Mouse (Mus musculus) liver, embryonic 15.5 days (tissue): ENCODE data around the gene H2-Q2. TPM values are rescaled to one million over a fixed set of nuclear protein-coding genes. Genes with fewer than 3 reads are reported as not detected.
"Not testable (repeated sequence)": the region's sequence is repeated elsewhere in the genome, so short reads cannot be mapped to it uniquely, and the experiment has no call there.

Experiments
- ATAC-seq: fragments of 200-750 bp; cut with Nextera tagmentation; 2 replicates; pipeline ENCODE4 v1.8.0; 2017; ENCODE audit warnings: moderate number of reproducible peaks, mild to moderate bottlenecking, moderate library complexity; ENCODE audit not compliant: insufficient read depth
- H3K27ac ChIP-seq: fragments of 300-500 bp; sonication (generic); replicated peaks from 2 replicates; pipeline ENCODE4 v1.5.1; 2015; ENCODE audit warnings: mild to moderate bottlenecking, inconsistent platforms
- H3K27me3 ChIP-seq: fragments of 300-500 bp; sonication (generic); 2 replicates; pipeline ENCODE4 v1.6.1; 2015; ENCODE audit warnings: mild to moderate bottlenecking, inconsistent platforms
- H3K36me3 ChIP-seq: fragments of 300-500 bp; sonication (generic); replicated peaks from 2 replicates; pipeline ENCODE4 v1.6.1; 2015; ENCODE audit warnings: moderate library complexity, mild to moderate bottlenecking, inconsistent platforms
- H3K4me1 ChIP-seq: fragments of 300-500 bp; sonication (generic); replicated peaks from 2 replicates; pipeline ENCODE4 v1.6.1; 2015; ENCODE audit warnings: inconsistent platforms
- H3K4me2 ChIP-seq: fragments of 300-500 bp; sonication (generic); 2 replicates; pipeline ENCODE4 v1.6.1; 2015; ENCODE audit warnings: moderate library complexity, mild to moderate bottlenecking, inconsistent platforms
- H3K4me3 ChIP-seq: fragments of 300-500 bp; sonication (generic); replicated peaks from 2 replicates; pipeline ENCODE4 v1.5.1; 2015; ENCODE audit warnings: mild to moderate bottlenecking, inconsistent platforms
- H3K9ac ChIP-seq: fragments of 300-500 bp; sonication (generic); 2 replicates; pipeline ENCODE4 v1.6.1; 2015; ENCODE audit warnings: moderate library complexity, mild to moderate bottlenecking, inconsistent platforms
- H3K9me3 ChIP-seq: fragments of 300-500 bp; sonication (generic); replicated peaks from 2 replicates; pipeline ENCODE4 v1.6.1; 2016; ENCODE audit warnings: inconsistent platforms
- WGBS: fragments of 180-500 bp; shearing (Covaris S2); methylation state at CpG from one replicate; pipeline ENCODE4 v1.1.7; 2015; ENCODE audit warnings: mixed read lengths; ENCODE audit not compliant: insufficient replicate concordance; 5-methylcytosine and 5-hydroxymethylcytosine counted together
- polyA plus RNA-seq: library from polyadenylated mRNA; unstranded; fragments of >200 nt; fragmentation: Nextera tagmentation; extraction: Ambion mirVana; gene quantifications from 2 replicates; pipeline ENCODE4 v1.2.1, GENCODE M21; 2015

H2-Q2 gene
- polyA plus RNA-seq, 1 experiment from 2014 or later, result 1.4 TPM

DNA sequence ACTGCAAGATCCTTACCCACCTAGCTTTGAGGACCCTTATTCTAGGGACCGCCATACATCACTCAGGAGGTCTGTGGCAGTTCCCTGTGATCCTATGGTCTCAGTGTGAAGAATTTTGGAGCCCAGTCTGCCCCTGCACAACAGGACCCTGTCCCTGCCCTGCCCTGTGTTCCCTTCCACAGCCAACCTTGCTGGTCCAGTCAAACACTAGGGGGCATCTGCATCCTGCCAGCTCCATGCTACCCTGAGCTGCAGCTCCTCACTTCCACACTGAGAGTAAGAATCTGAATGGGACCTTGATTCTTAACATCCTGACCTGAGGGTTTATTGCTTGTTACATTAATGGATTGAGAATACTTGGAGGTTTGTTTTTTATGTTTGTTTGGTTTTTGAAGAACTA, 16.9 kb upstream of the H2-Q2 start:
- H3K36me3 ChIP-seq, H3K4me1 ChIP-seq, H3K9me3 ChIP-seq, H3K9ac ChIP-seq, H3K4me2 ChIP-seq, H3K4me3 ChIP-seq, H3K27ac ChIP-seq, ATAC-seq: not testable (repeated sequence)
- H3K27me3 ChIP-seq, result peaks cover 27% of the 10 kb centered on the region
- 41% methylated on average over 1 of the region's 1 CpGs for WGBS

- not testable (repeated sequence) for H3K9me3 ChIP-seq, ATAC-seq, H3K27ac ChIP-seq, H3K4me2 ChIP-seq, H3K9ac ChIP-seq, H3K4me3 ChIP-seq, H3K36me3 ChIP-seq, H3K4me1 ChIP-seq
- H3K27me3 ChIP-seq, result peaks cover 18% of the 10 kb centered on the region
Observed at GRCm38 (mm10) chr17:35326000-35326399, 16.0 kb upstream of the H2-Q2 start.

DNA sequence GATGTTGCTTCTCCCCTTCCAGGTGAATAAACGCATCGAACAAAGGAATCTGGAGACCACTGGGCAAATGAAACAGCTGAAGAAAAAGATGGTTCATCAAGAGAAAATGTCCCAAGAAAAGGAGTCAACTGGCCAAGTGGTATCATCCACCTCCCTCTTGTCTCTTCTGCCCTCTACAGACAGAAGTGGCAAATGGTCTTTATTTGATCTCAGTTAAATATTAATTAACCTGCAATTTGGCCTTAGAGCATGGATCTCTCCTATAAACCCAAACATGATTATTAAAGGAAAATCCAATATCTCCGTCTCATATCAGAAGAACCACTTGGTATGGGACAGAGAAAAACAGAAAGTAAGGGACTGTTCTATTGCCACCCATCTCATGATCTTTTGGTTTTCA, 12.3 kb upstream of the H2-Q2 start:
- H3K4me1 ChIP-seq, ATAC-seq, H3K9me3 ChIP-seq, H3K36me3 ChIP-seq, H3K27me3 ChIP-seq, H3K27ac ChIP-seq, H3K4me3 ChIP-seq, H3K4me2 ChIP-seq, H3K9ac ChIP-seq: not testable (repeated sequence)
- WGBS, result 29% methylated on average over 3 of the region's 3 CpGs

GRCm38 (mm10) chr17:35331546-35331945, 10.5 kb upstream of the H2-Q2 start:
- H3K9me3 ChIP-seq, H3K27ac ChIP-seq, H3K36me3 ChIP-seq, H3K4me2 ChIP-seq, H3K9ac ChIP-seq, ATAC-seq, H3K4me1 ChIP-seq, H3K27me3 ChIP-seq, H3K4me3 ChIP-seq: not testable (repeated sequence)
- 33% methylated on average over 6 of the region's 6 CpGs for WGBS

DNA sequence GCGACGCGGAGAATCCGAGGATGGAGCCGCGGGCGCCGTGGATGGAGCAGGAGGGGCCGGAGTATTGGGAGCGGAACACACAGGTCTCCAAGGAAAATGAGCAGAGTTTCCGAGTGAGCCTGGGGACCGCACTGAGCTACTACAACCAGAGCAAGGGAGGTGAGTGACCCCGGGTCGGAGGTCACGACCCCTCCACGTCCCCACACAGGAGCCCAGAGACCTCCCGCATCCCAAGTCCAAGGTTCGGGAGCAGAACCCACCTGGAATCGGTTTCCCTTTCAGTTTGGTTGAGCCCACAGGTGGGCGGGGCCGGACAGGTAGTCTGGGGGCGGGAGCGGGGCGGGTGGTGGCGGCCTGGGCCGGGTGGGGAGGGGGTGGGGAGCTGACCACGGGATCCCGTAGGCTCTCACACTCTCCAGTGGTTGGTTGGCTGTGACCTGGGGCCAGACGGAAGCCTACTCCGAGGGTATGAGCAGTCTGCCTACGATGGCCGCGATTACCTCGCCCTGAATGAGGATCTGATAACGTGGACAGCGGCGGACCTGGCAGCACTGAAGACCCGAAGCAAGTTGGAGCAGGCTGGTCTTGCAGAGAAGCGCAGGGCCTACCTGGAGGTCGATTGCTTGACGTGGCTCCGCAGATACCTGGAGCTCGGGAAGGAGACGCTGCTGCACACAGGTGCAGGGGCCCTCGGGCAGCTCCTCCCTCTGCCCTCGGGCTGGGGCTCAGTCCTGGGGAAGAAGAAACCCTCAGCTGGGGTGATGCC, 852 bp downstream of the H2-Q2 start:
- Histone ChIP-seq H3K27ac (no peak overlapping the region), H3K4me2 (peak overlapping the region; percentile 58), H3K4me1 (0 out of 2 replicates have a peak, but pooled peaks cover 3% of the 10 kb centered on the region), H3K9me3 (no peaks in the 10 kb centered on the region), H3K36me3 (no peaks in the 10 kb centered on the region), H3K27me3 (peaks cover 64% of the 10 kb centered on the region), H3K9ac (no peak overlapping the region), H3K4me3 (peak overlapping the region; percentile 43)
- 2% methylated on average over 46 of the region's 46 CpGs for WGBS
- 0 out of 2 replicates have a peak, but pooled peaks have one; percentile 40 for ATAC-seq

- not testable (repeated sequence) for H3K36me3 ChIP-seq, H3K4me2 ChIP-seq, H3K4me3 ChIP-seq, H3K27ac ChIP-seq, H3K9ac ChIP-seq, H3K9me3 ChIP-seq, H3K4me1 ChIP-seq, ATAC-seq
- H3K27me3 ChIP-seq, result peaks cover 28% of the 10 kb centered on the region
Observed at GRCm38 (mm10) chr17:35347659-35348058, 5.6 kb downstream of the H2-Q2 start.

DNA sequence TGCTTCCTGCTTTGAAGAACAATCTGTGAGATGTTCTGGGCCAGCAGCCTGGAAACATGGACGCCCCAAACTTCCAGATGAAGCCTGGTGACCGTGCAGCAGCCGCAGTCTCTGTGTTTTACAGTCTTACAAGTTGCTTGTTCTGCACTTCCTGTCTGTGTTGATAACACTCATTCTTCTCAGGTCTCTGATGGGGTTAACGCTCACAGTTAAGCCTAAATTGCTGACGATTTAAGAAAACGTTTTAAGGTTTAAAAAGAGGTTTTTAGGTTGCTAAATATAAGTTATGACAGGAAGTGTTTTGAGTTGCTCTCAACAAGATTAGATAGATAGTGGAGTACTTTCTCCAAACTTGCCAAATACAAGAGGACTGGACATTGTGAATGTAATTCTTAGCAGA, 11.2 kb downstream of the H2-Q2 start:
- 19% methylated on average over 6 of the region's 6 CpGs for WGBS
- not testable (repeated sequence) for H3K4me2 ChIP-seq, H3K36me3 ChIP-seq, ATAC-seq, H3K9ac ChIP-seq, H3K27me3 ChIP-seq, H3K4me3 ChIP-seq, H3K4me1 ChIP-seq, H3K27ac ChIP-seq, H3K9me3 ChIP-seq

DNA sequence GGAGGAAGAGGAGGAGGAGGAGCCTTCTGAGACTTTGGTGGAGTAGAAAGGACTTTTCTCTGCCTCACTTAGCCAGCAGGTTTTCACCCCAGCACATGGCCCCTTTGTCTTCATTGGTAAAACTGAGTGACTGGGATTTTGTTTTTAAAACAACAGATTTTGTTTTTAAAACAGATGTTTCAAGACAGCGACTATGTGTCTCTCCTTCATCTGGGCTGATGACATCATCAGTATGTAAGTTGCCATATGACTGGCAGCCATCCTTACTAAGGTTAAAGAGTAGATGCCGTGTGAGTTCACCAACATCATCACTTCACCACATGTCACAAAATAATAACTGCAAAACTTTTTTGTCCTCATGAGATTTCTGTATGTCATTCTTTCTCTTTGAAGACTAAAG, 12.0 kb downstream of the H2-Q2 start:
- no peak overlapping the region for H3K27ac ChIP-seq
- no peak overlapping the region for H3K4me3 ChIP-seq
- H3K9ac ChIP-seq, result no peak overlapping the region
- no peaks in the 10 kb centered on the region for H3K9me3 ChIP-seq
- ATAC-seq, result no peak
- no peaks in the 10 kb centered on the region for H3K4me1 ChIP-seq
- H3K27me3 ChIP-seq, result peaks cover 14% of the 10 kb centered on the region
- H3K4me2 ChIP-seq, result no peak overlapping the region
- 58% methylated on average over 2 of the region's 2 CpGs for WGBS
- H3K36me3 ChIP-seq, result no peaks in the 10 kb centered on the region

GRCm38 (mm10) chr17:35357086-35357485, 15.0 kb downstream of the H2-Q2 start:
- WGBS, result 20% methylated on average over 1 of the region's 1 CpGs

GRCm38 (mm10) chr17:35358763-35359469, 16.9 kb downstream of the H2-Q2 start:
- 10% methylated on average over 38 of the region's 38 CpGs for WGBS
- peaks cover 22% of the 10 kb centered on the region for H3K27me3 ChIP-seq
- peak overlapping the region; percentile 42 for H3K4me3 ChIP-seq
- no peak overlapping the region for H3K27ac ChIP-seq
- peak overlapping the region; percentile 61 for H3K4me2 ChIP-seq
- H3K4me1 ChIP-seq, result no peaks in the 10 kb centered on the region
- H3K36me3 ChIP-seq, result no peaks in the 10 kb centered on the region
- H3K9me3 ChIP-seq, result peaks cover 5% of the 10 kb centered on the region; the same call in 1 of the 2 replicates
- ATAC-seq, result 0 out of 2 replicates have a peak, but pooled peaks have one; percentile 12
- H3K9ac ChIP-seq, result no peak overlapping the region

More at GRCm38 (mm10) chr17:35357086-35357485, 15.0 kb downstream of the H2-Q2 start:
- Histone ChIP-seq H3K4me2 (no peak overlapping the region), H3K9ac (no peak overlapping the region), H3K36me3 (no peaks in the 10 kb centered on the region), H3K27ac (no peak overlapping the region), H3K4me3 (no peak overlapping the region), H3K9me3 (no peaks in the 10 kb centered on the region), H3K4me1 (no peaks in the 10 kb centered on the region), H3K27me3 (peaks cover 22% of the 10 kb centered on the region)
- no peak for ATAC-seq

DNA sequence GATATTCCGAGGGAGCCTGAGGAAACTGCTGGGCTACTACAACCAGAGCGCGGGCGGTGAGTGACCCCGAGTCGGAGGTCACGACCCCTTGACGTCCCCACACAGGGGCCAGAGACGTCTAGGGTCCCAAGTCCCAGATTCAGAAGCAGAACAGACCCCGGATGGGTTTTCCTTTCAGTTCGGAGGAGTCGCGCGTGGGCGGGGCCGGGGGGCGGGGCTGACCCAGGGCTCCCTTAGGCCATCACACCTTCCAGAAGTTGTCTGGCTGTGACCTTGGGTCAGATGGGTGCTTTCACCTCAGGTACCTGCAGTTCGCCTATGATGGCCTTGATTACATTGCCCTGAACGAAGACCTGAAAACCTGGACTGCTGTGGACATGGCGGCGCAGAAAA, 17.4 kb downstream of the H2-Q2 start:
- Histone ChIP-seq H3K4me2 (peak overlapping the region; percentile 61), H3K27me3 (peaks cover 22% of the 10 kb centered on the region), H3K4me3 (peak overlapping the region; percentile 42), H3K27ac (no peak overlapping the region), H3K4me1 (no peaks in the 10 kb centered on the region), H3K36me3 (no peaks in the 10 kb centered on the region), H3K9me3 (peaks cover 5% of the 10 kb centered on the region; the same call in 1 of the 2 replicates), H3K9ac (no peak overlapping the region)
- ATAC-seq, result no peak
- WGBS, result 21% methylated on average over 21 of the region's 21 CpGs
